Mouse (Mus musculus) adrenal gland, postnatal 4 days (tissue): ENCODE measurements around the gene Rnaseh2c. TPM values are rescaled to one million over a fixed set of nuclear protein-coding genes. Genes with fewer than 3 reads are reported as not detected.

Experiments used
- total RNA-seq, 2 experiments: library from RNA; stranded (reverse); gene quantifications; 2 replicates each; pipeline ENCODE4 v1.2.3; 2021

The Rnaseh2c gene
- total RNA-seq, 2 experiments from 2014 or later = 109 to 110 TPM

Other genes starting within 250 kb of the Rnaseh2c start
- 10 to 100 TPM; 36.5 to 42.2 TPM for gene Eif1ad, start 235.1 kb upstream of the Rnaseh2c start, total RNA-seq
- gene Banf1, start 234.7 kb upstream of the Rnaseh2c start, total RNA-seq = 100 to 1,000 TPM; 153 to 164 TPM
- 100 to 1,000 TPM in 1 of 2 experiments, 10 to 100 TPM in 1; 98.7 to 123 TPM for gene Sart1, start 213.2 kb upstream of the Rnaseh2c start, total RNA-seq
- gene Tsga10ip, start 199.3 kb upstream of the Rnaseh2c start, total RNA-seq = not detected
- 100 to 1,000 TPM; 236 to 266 TPM for gene Drap1, start 176.9 kb upstream of the Rnaseh2c start, total RNA-seq
- 10 to 100 TPM; 55.1 to 56.7 TPM for gene AI837181, start 176.7 kb upstream of the Rnaseh2c start, total RNA-seq
- under 1 TPM in 1 of 2 experiments, not detected in 1; 0.20 TPM for gene Fosl1, start 154.3 kb upstream of the Rnaseh2c start, total RNA-seq
- gene Ccdc85b, start 144.0 kb upstream of the Rnaseh2c start, total RNA-seq = 10 to 100 TPM; 10.4 to 10.6 TPM
- gene Fibp, start 141.3 kb upstream of the Rnaseh2c start, total RNA-seq = 100 to 1,000 TPM; 134 to 137 TPM
- 1 to 10 TPM in 1 of 2 experiments, under 1 TPM in 1; 0.67 to 1.3 TPM for gene Ctsw, start 133.4 kb upstream of the Rnaseh2c start, total RNA-seq
- 10 to 100 TPM; 80.0 to 88.0 TPM for gene Efemp2, start 127.9 kb upstream of the Rnaseh2c start, total RNA-seq
- gene Mus81, start 113.5 kb upstream of the Rnaseh2c start, total RNA-seq = 10 to 100 TPM; 24.9 to 29.8 TPM
- 100 to 1,000 TPM; 789 to 859 TPM for gene Cfl1, start 111.4 kb upstream of the Rnaseh2c start, total RNA-seq
- 1 to 10 TPM; 3.0 to 3.5 TPM for gene 1700020D05Rik, start 98.1 kb upstream of the Rnaseh2c start, total RNA-seq
- 10 to 100 TPM; 15.1 to 16.0 TPM for gene Snx32, start 91.3 kb upstream of the Rnaseh2c start, total RNA-seq
- gene Ovol1, start 41.2 kb upstream of the Rnaseh2c start, total RNA-seq = 1 to 10 TPM in 1 of 2 experiments, not detected in 1; 1.6 TPM
- gene Ap5b1, start 33.8 kb upstream of the Rnaseh2c start, total RNA-seq = 1 to 10 TPM; 6.0 to 8.9 TPM
- gene Kat5, start 8.4 kb downstream of the Rnaseh2c start, total RNA-seq = 10 to 100 TPM; 69.0 to 83.1 TPM
- 10 to 100 TPM; 71.0 to 73.6 TPM for gene Rela, start 35.6 kb downstream of the Rnaseh2c start, total RNA-seq
- gene Sipa1, start 61.8 kb downstream of the Rnaseh2c start, total RNA-seq = 10 to 100 TPM; 85.0 to 90.1 TPM
- gene Map3k11, start 86.9 kb downstream of the Rnaseh2c start, total RNA-seq = 10 to 100 TPM; 56.9 to 57.4 TPM
- 100 to 1,000 TPM; 117 to 123 TPM for gene Pcnx3, start 87.0 kb downstream of the Rnaseh2c start, total RNA-seq
- not detected for gene Kcnk7, start 102.5 kb downstream of the Rnaseh2c start, total RNA-seq
- gene Ehbp1l1, start 124.4 kb downstream of the Rnaseh2c start, total RNA-seq = 10 to 100 TPM; 34.9 to 35.6 TPM
- 10 to 100 TPM; 63.5 to 67.5 TPM for gene Fam89b, start 127.8 kb downstream of the Rnaseh2c start, total RNA-seq
- gene Ltbp3, start 139.0 kb downstream of the Rnaseh2c start, total RNA-seq = 100 to 1,000 TPM; 277 to 287 TPM
- gene Scyl1, start 169.5 kb downstream of the Rnaseh2c start, total RNA-seq = 100 to 1,000 TPM; 105 to 110 TPM